Mouse (Mus musculus) embryonic facial prominence, embryonic 12.5 days (tissue): Measurements from ENCODE around the gene BC048562. TPM values are rescaled to one million over a fixed set of nuclear protein-coding genes. Genes with fewer than 3 reads are reported as not detected.
A peak's percentile ranks its signal among the peaks of the same experiment; 100 is the strongest.

Source experiments
- ATAC-seq: fragments of 200-750 bp; cut with Nextera tagmentation; 2 replicates; pipeline ENCODE4 v1.8.0; 2017; ENCODE audit not compliant: insufficient number of reproducible peaks, insufficient read depth, low FRiP score, low TSS enrichment
- H3K27ac ChIP-seq: fragments of 300-500 bp; sonication (generic); 2 replicates; pipeline ENCODE4 v1.5.1; 2016; ENCODE audit warnings: mild to moderate bottlenecking
- H3K27me3 ChIP-seq: fragments of 300-500 bp; sonication (generic); 2 replicates; pipeline ENCODE4 v1.6.1; 2016; ENCODE audit warnings: mild to moderate bottlenecking, moderate library complexity
- H3K36me3 ChIP-seq: fragments of 300-500 bp; sonication (generic); 2 replicates; pipeline ENCODE4 v1.6.1; 2016; ENCODE audit warnings: mild to moderate bottlenecking
- H3K4me1 ChIP-seq: fragments of 300-500 bp; sonication (generic); 2 replicates; pipeline ENCODE4 v1.6.1; 2016
- H3K4me2 ChIP-seq: fragments of 300-500 bp; sonication (generic); replicated peaks from 2 replicates; pipeline ENCODE4 v1.6.1; 2016; ENCODE audit warnings: mild to moderate bottlenecking, moderate library complexity
- H3K4me3 ChIP-seq: fragments of 300-500 bp; sonication (generic); 2 replicates; pipeline ENCODE4 v1.5.1; 2016; ENCODE audit warnings: mild to moderate bottlenecking
- H3K9ac ChIP-seq: fragments of 300-500 bp; sonication (generic); 2 replicates; pipeline ENCODE4 v1.6.1; 2016; ENCODE audit warnings: mild to moderate bottlenecking, moderate library complexity
- H3K9me3 ChIP-seq: fragments of 300-500 bp; sonication (generic); 2 replicates; pipeline ENCODE4 v1.6.1; 2016; ENCODE audit warnings: mild to moderate bottlenecking, moderate library complexity
- WGBS: fragments of 180-500 bp; shearing (Covaris S2); methylation state at CpG from one replicate; pipeline ENCODE4 v1.1.7; 2016; 5-methylcytosine and 5-hydroxymethylcytosine counted together
- polyA plus RNA-seq: library from polyadenylated mRNA; unstranded; fragments of >200 nt; fragmentation: Nextera tagmentation; extraction: Ambion mirVana; gene quantifications from 2 replicates; pipeline ENCODE4 v1.2.1, GENCODE M21; 2016

The BC048562 gene
- polyA plus RNA-seq, 1 experiment from 2014 or later, result not detected

DNA sequence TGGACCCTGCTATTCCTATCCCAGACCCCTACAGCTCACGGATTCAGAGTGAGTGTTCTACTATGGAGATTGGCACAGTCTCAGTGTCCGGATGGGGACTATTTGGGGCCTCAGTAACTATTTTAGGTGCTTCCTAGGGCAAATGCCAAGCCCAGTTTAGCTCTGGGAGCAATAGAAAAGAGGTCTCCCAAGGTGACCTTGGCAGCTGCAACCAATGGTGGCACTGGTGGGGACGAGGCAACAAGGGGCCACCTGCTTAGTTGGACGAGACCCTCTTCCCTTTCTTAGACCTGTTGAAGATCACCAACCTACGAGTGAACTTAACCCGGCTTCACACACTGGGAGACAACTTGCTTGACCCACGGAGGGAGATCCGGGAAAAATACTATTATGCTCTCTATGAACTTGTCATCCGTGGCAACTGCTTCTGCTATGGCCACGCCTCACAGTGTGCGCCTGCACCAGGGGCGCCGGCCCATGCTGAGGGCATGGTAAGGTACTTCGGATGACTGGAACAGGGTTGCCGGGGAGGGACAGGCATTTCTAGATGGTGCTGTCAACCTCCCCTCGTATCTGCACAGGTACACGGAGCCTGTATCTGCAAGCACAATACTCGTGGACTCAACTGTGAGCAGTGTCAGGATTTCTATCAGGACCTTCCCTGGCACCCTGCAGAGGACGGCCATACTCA lies 45.4 kb downstream of the BC048562 start:
- no peak overlapping the region for H3K27ac ChIP-seq
- ATAC-seq, result no peak

GRCm38 (mm10) chr9:108483051-108483790 lies 46.9 kb downstream of the BC048562 start:
- 92% methylated on average over 18 of the region's 18 CpGs for WGBS

More for the DNA sequence above, 45.4 kb downstream of the BC048562 start:
- Histone ChIP-seq H3K9ac (no peak overlapping the region), H3K4me2 (no peak overlapping the region), H3K36me3 (peaks cover 55% of the 10 kb centered on the region), H3K9me3 (no peaks in the 10 kb centered on the region), H3K4me3 (no peak overlapping the region), H3K27me3 (0 out of 2 replicates have a peak, but pooled peaks cover 2% of the 10 kb centered on the region), H3K4me1 (peaks cover 21% of the 10 kb centered on the region)
- 92% methylated on average over 19 of the region's 19 CpGs for WGBS

DNA sequence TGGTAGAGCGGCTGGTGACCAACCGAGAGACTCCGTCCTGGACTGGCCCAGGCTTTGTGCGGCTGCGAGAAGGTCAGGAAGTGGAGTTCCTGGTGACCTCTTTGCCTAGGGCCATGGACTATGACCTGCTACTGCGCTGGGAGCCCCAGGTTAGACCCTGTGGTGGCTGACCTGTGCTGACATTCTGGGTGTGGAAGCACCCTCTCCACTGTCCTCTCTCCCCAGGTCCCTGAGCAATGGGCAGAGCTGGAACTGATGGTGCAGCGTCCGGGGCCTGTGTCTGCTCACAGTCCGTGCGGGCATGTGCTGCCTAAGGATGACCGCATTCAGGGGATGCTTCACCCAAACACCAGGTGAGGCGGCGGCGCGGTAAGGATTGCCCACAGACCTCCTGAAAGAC lies 47.7 kb downstream of the BC048562 start:
- Histone ChIP-seq H3K27ac (no peak overlapping the region), H3K36me3 (peaks cover 78% of the 10 kb centered on the region), H3K9ac (no peak overlapping the region), H3K9me3 (no peaks in the 10 kb centered on the region), H3K4me3 (no peak overlapping the region), H3K4me2 (no peak overlapping the region), H3K27me3 (0 out of 2 replicates have a peak, but pooled peaks cover 2% of the 10 kb centered on the region), H3K4me1 (peaks cover 19% of the 10 kb centered on the region)
- WGBS, result 93% methylated on average over 15 of the region's 15 CpGs
- ATAC-seq, result no peak

More at GRCm38 (mm10) chr9:108483051-108483790, 46.9 kb downstream of the BC048562 start:
- Histone ChIP-seq H3K27me3 (0 out of 2 replicates have a peak, but pooled peaks cover 2% of the 10 kb centered on the region), H3K9me3 (no peaks in the 10 kb centered on the region), H3K27ac (no peak overlapping the region), H3K4me2 (no peak overlapping the region), H3K4me1 (peaks cover 21% of the 10 kb centered on the region), H3K4me3 (no peak overlapping the region), H3K36me3 (peaks cover 70% of the 10 kb centered on the region), H3K9ac (no peak overlapping the region)
- no peak for ATAC-seq

- H3K4me3 ChIP-seq, result no peak overlapping the region
- H3K27me3 ChIP-seq, result no peaks in the 10 kb centered on the region
- no peak overlapping the region for H3K4me2 ChIP-seq
- ATAC-seq, result no peak
- H3K4me1 ChIP-seq, result peaks cover 13% of the 10 kb centered on the region
- no peaks in the 10 kb centered on the region for H3K9me3 ChIP-seq
- no peak overlapping the region for H3K27ac ChIP-seq
- no peak overlapping the region for H3K9ac ChIP-seq
- H3K36me3 ChIP-seq, result peaks cover 87% of the 10 kb centered on the region
- WGBS, result 94% methylated on average over 19 of the region's 19 CpGs
These were observed 49.1 kb downstream of the BC048562 start for GRCm38 (mm10) chr9:108485301-108485875.

- H3K36me3 ChIP-seq, result peaks cover 79% of the 10 kb centered on the region
These were observed 50.8 kb downstream of the BC048562 start for GRCm38 (mm10) chr9:108486973-108487530.

GRCm38 (mm10) chr9:108488403-108488802 lies 52.1 kb downstream of the BC048562 start:
- Histone ChIP-seq H3K27ac (no peak overlapping the region), H3K9me3 (no peaks in the 10 kb centered on the region), H3K4me3 (no peak overlapping the region), H3K9ac (no peak overlapping the region), H3K4me1 (peaks cover 14% of the 10 kb centered on the region), H3K36me3 (peaks cover 79% of the 10 kb centered on the region), H3K4me2 (no peak overlapping the region), H3K27me3 (no peaks in the 10 kb centered on the region)
- no peak for ATAC-seq
- WGBS, result 94% methylated on average over 17 of the region's 17 CpGs

More at GRCm38 (mm10) chr9:108486973-108487530, 50.8 kb downstream of the BC048562 start:
- 90% methylated on average over 8 of the region's 8 CpGs for WGBS
- H3K4me1 ChIP-seq, result peaks cover 9% of the 10 kb centered on the region
- H3K9ac ChIP-seq, result no peak overlapping the region
- no peak overlapping the region for H3K27ac ChIP-seq
- no peak overlapping the region for H3K4me3 ChIP-seq
- H3K4me2 ChIP-seq, result no peak overlapping the region
- ATAC-seq, result no peak
- H3K9me3 ChIP-seq, result no peaks in the 10 kb centered on the region
- no peaks in the 10 kb centered on the region for H3K27me3 ChIP-seq

DNA sequence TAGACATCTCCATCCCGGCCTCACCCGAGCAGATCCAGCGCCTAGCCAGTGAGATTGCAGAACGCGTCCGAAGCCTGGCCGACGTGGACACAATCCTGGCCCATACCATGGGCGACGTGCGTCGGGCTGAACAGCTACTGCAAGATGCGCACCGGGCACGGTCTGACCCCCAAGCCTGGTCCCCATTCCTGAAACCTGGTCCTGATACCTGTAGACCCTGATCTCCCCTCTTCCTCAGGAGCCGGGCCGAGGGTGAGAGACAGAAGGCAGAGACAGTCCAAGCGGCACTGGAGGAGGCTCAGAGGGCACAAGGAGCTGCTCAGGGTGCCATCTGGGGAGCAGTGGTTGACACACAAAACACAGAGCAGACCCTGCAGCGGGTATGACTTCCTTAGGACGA lies 52.9 kb downstream of the BC048562 start:
- peaks cover 79% of the 10 kb centered on the region for H3K36me3 ChIP-seq

GRCm38 (mm10) chr9:108489702-108490558 lies 53.6 kb downstream of the BC048562 start:
- Histone ChIP-seq H3K9me3 (no peaks in the 10 kb centered on the region), H3K4me2 (peak overlapping the region; percentile 93), H3K9ac (peak overlapping the region; percentile 97), H3K36me3 (peaks cover 81% of the 10 kb centered on the region), H3K4me1 (peaks cover 14% of the 10 kb centered on the region), H3K27me3 (no peaks in the 10 kb centered on the region), H3K4me3 (peak overlapping the region; percentile 95), H3K27ac (peak overlapping the region; percentile 96)
- no peak for ATAC-seq
- 67% methylated on average over 26 of the region's 26 CpGs for WGBS

More for the DNA sequence above, 52.9 kb downstream of the BC048562 start:
- no peak for ATAC-seq
- Histone ChIP-seq H3K4me1 (peaks cover 14% of the 10 kb centered on the region), H3K27me3 (no peaks in the 10 kb centered on the region), H3K27ac (0 out of 2 replicates have a peak overlapping the region, but pooled peaks have one; percentile 96), H3K4me3 (no peak overlapping the region), H3K4me2 (no peak overlapping the region), H3K9me3 (no peaks in the 10 kb centered on the region), H3K9ac (no peak overlapping the region)
- WGBS, result 95% methylated on average over 20 of the region's 20 CpGs

GRCm38 (mm10) chr9:108490559-108491285 lies 54.4 kb downstream of the BC048562 start, which contains the start of gene Usp19:
TSS of gene Usp19 (plus strand) at chr9:108490602.
- Histone ChIP-seq H3K9me3 (no peaks in the 10 kb centered on the region), H3K9ac (peak within 1 kb of the TSS; percentile 97), H3K27me3 (no peaks in the 10 kb centered on the region), H3K36me3 (peaks cover 80% of the 10 kb centered on the region), H3K4me3 (peak within 1 kb of the TSS; percentile 95), H3K4me1 (peaks cover 14% of the 10 kb centered on the region), H3K27ac (peak within 1 kb of the TSS; percentile 96), H3K4me2 (peak within 1 kb of the TSS; percentile 93)
- WGBS, result under 1% methylated on average over 67 of the region's 69 CpGs
- peak; percentile 90 for ATAC-seq

GRCm38 (mm10) chr9:108491286-108491580 lies 55.0 kb downstream of the BC048562 start:
- Histone ChIP-seq H3K9me3 (no peaks in the 10 kb centered on the region), H3K27ac (peak overlapping the region; percentile 96), H3K4me2 (peak overlapping the region; percentile 93), H3K4me1 (peaks cover 14% of the 10 kb centered on the region), H3K4me3 (peak overlapping the region; percentile 95), H3K27me3 (no peaks in the 10 kb centered on the region), H3K9ac (peak overlapping the region; percentile 97), H3K36me3 (peaks cover 80% of the 10 kb centered on the region)
- no peak for ATAC-seq
- 9% methylated on average over 12 of the region's 12 CpGs for WGBS
